Mouse (Mus musculus): ENCODE measurements around the gene Slc18b1. TPM values are rescaled to one million over a fixed set of nuclear protein-coding genes. Genes with fewer than 3 reads are reported as not detected.
A peak's percentile ranks its signal among the peaks of the same experiment; 100 is the strongest.

Gene Slc18b1
- polyA plus RNA-seq, 1 experiment = 29.9 TPM

DNA sequence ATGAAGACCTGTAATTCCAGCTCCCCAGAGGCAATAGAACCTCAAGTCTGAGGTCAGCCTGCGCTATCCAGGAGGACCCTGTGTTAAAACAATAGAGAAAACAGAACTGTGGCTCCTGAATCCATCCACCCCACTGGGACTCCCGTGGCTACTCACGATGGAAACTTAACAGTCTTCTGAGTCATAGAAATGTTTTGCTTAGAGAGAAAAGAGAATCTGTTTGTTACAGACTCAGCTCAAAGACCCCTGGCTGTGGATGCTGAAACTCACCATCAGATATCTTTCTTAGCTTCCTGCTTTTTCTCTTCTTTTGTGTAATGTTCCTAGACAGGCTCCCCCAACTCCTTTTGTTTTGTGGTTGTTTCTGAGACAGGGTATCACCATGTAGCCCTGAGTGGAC lies 7.9 kb downstream of the Slc18b1 start:
- no peak for DNase-seq (ENCODE audit: extremely low spot score in 1 of 2, low spot score in 1 of 2)

DNA sequence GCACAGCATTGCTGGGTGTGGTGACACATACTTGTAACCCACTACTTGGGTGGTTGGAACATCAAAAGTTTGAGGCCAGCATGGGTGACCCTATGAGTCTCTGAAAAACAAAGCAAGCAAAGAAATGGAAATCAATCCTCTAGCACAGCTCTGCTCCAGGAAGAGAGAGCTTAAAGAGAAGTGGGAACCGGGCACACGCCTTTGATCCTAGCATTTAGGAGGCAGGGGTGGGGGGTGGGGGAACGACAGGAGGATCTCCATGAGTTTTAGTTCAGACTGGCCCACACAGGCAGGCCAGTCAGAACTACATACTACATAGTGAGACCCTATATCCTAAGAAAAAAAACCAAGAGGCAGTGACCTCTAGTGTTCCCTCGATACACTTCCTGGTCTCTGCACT lies 9.4 kb downstream of the Slc18b1 start:
- no peak for DNase-seq (ENCODE audit: extremely low spot score in 1 of 2, low spot score in 1 of 2)

GRCm38 (mm10) chr10:23811635-23812437 lies 15.1 kb downstream of the Slc18b1 start:
- DNase-seq (ENCODE audit: extremely low spot score in 1 of 2, low spot score in 1 of 2) = peak in 1 of 2 experiments; percentile 89

DNA sequence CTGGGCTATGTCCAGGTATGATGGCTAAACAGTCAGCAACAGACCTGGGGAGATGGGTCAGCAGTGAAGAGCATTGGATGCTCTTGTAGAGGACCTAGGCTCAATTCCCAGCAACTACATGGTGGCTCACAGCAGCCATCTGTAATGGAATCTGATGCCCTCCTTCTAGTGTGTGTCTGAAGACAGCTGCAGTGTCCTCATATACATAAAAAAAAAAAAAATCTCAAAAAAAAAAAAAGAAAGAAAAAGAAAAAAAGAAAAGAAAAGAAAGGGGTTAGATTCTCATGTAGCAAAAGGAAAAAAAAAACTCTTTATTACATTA lies 15.6 kb downstream of the Slc18b1 start:
- DNase-seq (ENCODE audit: extremely low spot score in 1 of 2, low spot score in 1 of 2) = no peak

GRCm38 (mm10) chr10:23812852-23813766 lies 16.3 kb downstream of the Slc18b1 start:
- DNase-seq (ENCODE audit: extremely low spot score in 1 of 2, low spot score in 1 of 2) = no peak

DNA sequence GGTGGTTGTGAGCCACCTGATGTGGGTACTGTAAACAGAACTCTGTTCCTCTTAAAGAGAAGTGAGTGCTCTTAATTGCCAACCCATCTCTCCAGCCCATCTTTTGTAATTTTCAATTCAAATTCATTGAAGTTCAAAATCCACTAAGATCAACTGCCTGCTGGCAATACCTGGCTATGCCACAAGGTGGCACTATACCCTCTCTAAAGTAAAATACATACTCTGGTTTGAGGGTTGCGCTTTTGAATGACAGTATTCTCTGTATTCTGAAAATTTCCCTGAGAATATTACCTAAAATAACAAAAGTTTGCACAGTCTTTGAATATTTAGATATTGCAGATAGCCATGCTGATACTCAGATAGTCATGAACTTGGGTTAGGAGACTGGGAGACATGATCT lies 18.4 kb downstream of the Slc18b1 start:
- DNase-seq (ENCODE audit: extremely low spot score in 1 of 2, low spot score in 1 of 2) = peak; percentile 55 to 92

- no peak for DNase-seq (ENCODE audit: extremely low spot score in 1 of 2, low spot score in 1 of 2)
Observed at GRCm38 (mm10) chr10:23816241-23816640, 19.5 kb downstream of the Slc18b1 start.

DNA sequence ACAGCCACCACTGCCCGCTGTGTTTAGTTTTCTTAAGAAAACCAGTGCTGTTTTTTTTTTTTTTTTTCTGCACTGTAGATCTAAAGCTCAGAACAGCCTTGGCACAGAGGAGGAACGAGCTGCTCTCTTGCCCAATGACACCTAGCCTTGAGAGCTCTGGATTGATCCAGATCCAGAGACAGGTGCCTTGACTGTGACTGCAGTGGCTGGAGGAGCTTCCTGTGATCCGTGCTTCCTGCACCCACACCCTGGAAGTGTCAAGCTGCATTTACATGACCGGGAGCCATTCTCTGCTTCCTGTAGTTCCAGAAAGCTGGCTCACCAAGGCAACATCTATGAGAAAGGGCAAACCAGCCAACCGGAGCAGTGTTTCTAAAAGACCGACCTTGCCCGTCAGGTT lies 29.7 kb downstream of the Slc18b1 start:
- DNase-seq (ENCODE audit: extremely low spot score in 1 of 2, low spot score in 1 of 2) = no peak

DNA sequence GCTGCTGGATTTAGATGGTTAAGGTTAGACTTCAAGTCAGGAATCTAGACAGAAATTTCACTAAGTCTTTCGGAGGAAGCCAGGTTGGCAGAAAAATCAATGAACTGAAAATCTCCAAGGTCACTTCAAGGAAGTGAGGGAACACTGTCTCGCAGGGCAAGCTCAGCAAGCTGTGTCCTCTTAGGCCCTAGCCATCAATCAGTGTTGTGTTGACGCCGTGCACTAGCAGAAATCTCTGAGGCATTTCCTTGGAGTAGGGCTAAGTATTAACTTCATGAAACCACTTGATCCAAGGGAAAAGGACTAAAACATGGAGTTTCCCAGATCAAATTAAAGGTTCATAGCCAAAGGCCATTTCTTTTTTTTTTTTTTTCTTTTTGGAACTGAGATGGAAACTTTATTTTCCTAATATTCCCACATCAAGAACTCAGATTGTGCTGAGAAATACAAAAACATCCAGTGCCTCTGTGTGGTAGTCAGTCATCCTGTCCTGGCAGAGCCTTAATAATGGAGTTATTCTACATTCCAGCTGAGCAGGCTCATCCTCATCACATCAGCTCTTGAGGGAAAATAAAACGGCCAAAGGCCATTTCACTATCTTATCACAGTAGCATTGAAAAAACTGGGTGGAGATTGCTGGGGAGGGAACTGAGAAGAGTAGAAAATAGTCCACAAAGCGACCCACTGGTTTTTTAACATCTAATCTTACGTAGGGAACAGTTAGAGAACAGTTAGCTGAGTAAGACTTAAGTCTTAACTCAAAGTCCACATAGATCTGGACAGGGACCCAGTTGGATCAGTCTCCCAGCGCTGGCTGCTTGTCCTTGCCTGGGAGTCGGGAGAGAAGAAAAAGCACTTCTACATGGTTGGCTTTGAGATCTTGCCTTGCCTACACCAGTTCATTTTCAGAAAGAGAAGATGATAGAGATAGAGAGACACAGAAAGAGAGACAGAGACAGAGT lies 39.5 kb downstream of the Slc18b1 start:
- DNase-seq (ENCODE audit: extremely low spot score in 1 of 2, low spot score in 1 of 2) = no peak

DNA sequence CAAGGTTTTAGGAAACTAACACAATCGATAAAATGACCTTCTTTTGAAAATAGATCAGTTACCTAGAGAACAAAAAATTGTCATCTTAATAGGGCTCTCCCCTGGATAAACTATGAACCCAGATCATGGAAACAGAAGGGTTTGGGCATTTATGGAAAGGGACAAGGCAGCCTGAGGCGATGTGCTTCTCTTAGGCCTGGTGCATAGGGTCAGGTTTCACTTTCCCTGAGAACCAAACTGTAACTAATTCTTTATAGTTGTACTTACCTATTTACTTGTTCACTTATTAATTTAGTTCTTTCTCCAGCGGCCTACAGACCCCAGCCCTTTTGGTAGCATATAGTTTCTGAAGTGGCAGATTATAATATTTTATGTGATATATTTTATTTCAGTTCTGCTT lies 40.3 kb downstream of the Slc18b1 start:
- DNase-seq (ENCODE audit: extremely low spot score in 1 of 2, low spot score in 1 of 2) = no peak

DNA sequence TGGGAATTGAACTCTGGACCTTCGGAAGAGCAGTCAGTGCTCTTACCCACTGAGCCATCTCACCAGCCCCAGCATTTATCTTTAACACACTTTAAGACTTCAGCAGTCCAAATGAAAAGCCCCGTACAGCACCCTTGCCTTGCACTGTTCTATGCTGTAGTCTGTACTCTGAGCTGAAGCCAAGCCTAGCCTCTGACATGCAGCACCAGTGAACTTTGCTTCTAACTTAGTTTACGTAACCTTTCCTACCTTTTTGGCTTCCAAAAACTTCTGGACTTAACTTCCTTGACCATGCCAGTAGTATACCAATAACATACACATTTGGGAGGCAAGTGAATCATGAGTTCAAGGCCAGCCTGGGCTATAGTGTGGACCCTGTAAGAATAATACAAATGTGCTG lies 42.1 kb downstream of the Slc18b1 start:
- DNase-seq (ENCODE audit: extremely low spot score in 1 of 2, low spot score in 1 of 2) = no peak

- no peak for DNase-seq (ENCODE audit: extremely low spot score in 1 of 2, low spot score in 1 of 2)
Observed at GRCm38 (mm10) chr10:23839368-23839767, 42.6 kb downstream of the Slc18b1 start.

GRCm38 (mm10) chr10:23840496-23840895 lies 43.7 kb downstream of the Slc18b1 start:
- DNase-seq (ENCODE audit: extremely low spot score in 1 of 2, low spot score in 1 of 2) = no peak

DNA sequence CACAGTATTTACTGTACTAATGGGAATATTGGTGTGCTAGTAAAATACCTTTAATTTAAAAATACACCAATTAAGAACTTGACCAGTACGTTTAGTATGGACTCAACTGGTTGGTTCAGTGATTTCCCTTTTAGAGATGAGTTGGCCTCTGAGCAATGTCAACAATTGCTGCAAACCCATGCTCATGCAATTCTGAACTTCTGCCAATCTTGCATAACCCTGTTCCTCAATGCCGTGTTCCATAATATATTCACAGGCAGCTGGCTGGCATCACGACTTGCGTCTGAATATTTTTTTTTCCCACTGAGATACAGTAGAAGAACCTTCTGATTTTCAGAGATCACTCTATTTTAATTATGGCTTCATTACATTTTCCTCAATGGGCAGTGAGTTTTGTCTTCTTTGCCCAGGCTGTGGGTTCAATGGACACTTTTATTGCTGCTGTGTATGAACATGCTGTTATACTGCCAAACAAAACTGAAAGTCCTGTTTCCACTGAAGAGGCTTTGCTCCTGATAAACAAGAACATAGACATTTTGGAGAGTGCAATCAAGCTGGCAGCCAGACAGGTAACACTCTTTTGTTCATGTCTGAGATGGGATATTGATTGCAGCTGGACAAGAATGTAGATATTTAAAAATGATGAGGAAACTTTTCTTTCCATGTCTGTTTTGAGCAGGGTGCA lies 54.6 kb downstream of the Slc18b1 start, which contains the start of gene Vnn3:
Gene Vnn3, plus strand, starts transcription at position 235 of the 685 bp plus-strand sequence.
- DNase-seq (ENCODE audit: extremely low spot score in 1 of 2, low spot score in 1 of 2) = no peak

DNA sequence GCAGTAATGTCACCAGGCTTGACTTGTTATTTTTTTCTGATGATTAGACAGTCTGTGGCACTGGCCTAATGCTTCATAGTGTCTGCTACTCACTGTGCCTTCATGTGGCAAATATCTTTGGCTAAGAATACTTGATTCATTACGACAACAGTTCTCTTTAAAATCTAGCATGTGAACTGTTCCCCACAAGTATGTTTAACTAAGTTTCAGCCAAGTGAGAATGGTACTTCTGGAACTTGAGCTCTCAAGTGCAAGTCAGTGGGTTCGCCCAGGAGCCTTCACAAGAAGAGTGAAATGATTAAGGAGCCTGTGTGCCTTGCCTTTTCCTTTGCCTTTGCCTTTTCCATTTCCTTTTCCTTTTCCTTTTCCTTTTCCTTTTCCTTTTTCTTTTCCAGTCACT lies 55.3 kb downstream of the Slc18b1 start:
- no peak for DNase-seq (ENCODE audit: extremely low spot score in 1 of 2, low spot score in 1 of 2)

- no peak for DNase-seq (ENCODE audit: extremely low spot score in 1 of 2, low spot score in 1 of 2)
Observed at GRCm38 (mm10) chr10:23864362-23865312, 67.9 kb downstream of the Slc18b1 start.
